Comparison of ENCODE assay signal across 9 mouse cellular contexts in genomic region chr11:96872441-96873379, GRCm38 (mm10). TPM values are rescaled to one million over a fixed set of nuclear protein-coding genes. Genes with fewer than 3 reads are reported as not detected.
DNase-seq lines count a peak whose midpoint lies in the region; ATAC-seq and TF ChIP-seq lines count a peak whose summit lies in the region.
"Had no signal": no experiment of that assay in that cellular context is flagged by ENCODE, and none has a peak within 500 bp of the region (broad histone marks: within the 10 kb centered on the region; RNA-seq: fewer than 3 reads in every experiment).

No protein-coding gene starts in this region.

- H3K4me1 ChIP-seq in lung, embryonic 16.5 days (replicated peaks; ENCODE audit: control insufficient read depth, insufficient read depth, low read length), result peaks cover 19% of the 10 kb centered on the region
- H3K4me1 ChIP-seq in limb, embryonic 14.5 days (ENCODE audit: control insufficient read depth, insufficient read depth, low read length), result peaks cover 24% of the 10 kb centered on the region

- ATAC-seq in lung, embryonic 16.5 days (ENCODE audit: low read depth), result no peak
- ATAC-seq in limb, embryonic 14.5 days (ENCODE audit: low FRiP score, low read depth), result peak; percentile 18

- H3K9ac ChIP-seq in lung, embryonic 16.5 days (ENCODE audit: low read length), result peak overlapping the region; percentile 44
- peak overlapping the region; percentile 9; the same call in 1 of the 2 replicates for H3K9ac ChIP-seq in limb, embryonic 14.5 days (ENCODE audit: low read depth, low read length, severe bottlenecking)
- H3K9ac ChIP-seq: liver, embryonic 15.5 days had no signal

- WGBS in lung, embryonic 16.5 days, result 13% methylated on average over 24 of the region's 24 CpGs
- 8% methylated on average over 23 of the region's 24 CpGs for WGBS in limb, embryonic 14.5 days

- peak; percentile 45 to 46 for DNase-seq in cerebellum, postnatal 10 days
- DNase-seq in cerebellum, adult 9-11 months, result no peak
- DNase-seq in lung, adult 18-20 months, result no peak
- peak; percentile 34 for DNase-seq in limb, embryonic 14.5 days (ENCODE audit: low spot score)
- peak; percentile 32 for DNase-seq in right cerebral cortex, postnatal 14 days
- DNase-seq in urinary bladder, adult 18-20 months (ENCODE audit: low spot score in 2 of 2), result no peak
- DNase-seq in ovary, postnatal 36 days (ENCODE audit: low spot score), result no peak

- H3K27me3 ChIP-seq in lung, embryonic 16.5 days (ENCODE audit: control insufficient read depth, insufficient read depth, low read depth, low read length), result peaks cover 8% of the 10 kb centered on the region
- peaks cover 5% of the 10 kb centered on the region; the same call in 1 of the 2 replicates for H3K27me3 ChIP-seq in limb, embryonic 14.5 days (ENCODE audit: control insufficient read depth, insufficient read depth, low read length)

- H3K27ac ChIP-seq in lung, embryonic 16.5 days (ENCODE audit: low read length), result no peak overlapping the region
- H3K27ac ChIP-seq in limb, embryonic 14.5 days (replicated peaks; ENCODE audit: low read depth, low read length), result peak overlapping the region; percentile 28
- H3K27ac ChIP-seq: liver, embryonic 15.5 days had no signal

- H3K4me2 ChIP-seq in lung, embryonic 16.5 days (ENCODE audit: low read depth, low read length), result peak overlapping the region; percentile 18; the same call in 1 of the 2 replicates
- peak overlapping the region; percentile 17 for H3K4me2 ChIP-seq in limb, embryonic 14.5 days (replicated peaks; ENCODE audit: low read depth, low read length, severe bottlenecking)
- H3K4me2 ChIP-seq: liver, embryonic 15.5 days had no signal

- no peak overlapping the region for H3K4me3 ChIP-seq in lung, embryonic 16.5 days (ENCODE audit: low read length)
- H3K4me3 ChIP-seq in limb, embryonic 14.5 days (replicated peaks; ENCODE audit: low read length), result no peak overlapping the region
- H3K4me3 ChIP-seq: liver, embryonic 15.5 days had no signal

- no peak for TF ChIP-seq POLR2A in limb, embryonic 14.5 days (IDR thresholded peaks at IDR 0.05; ENCODE audit: borderline replicate concordance, extremely low read depth, insufficient read depth, insufficient read length)

- no peaks in the 10 kb centered on the region for H3K36me3 ChIP-seq in lung, embryonic 16.5 days (ENCODE audit: control insufficient read depth, insufficient read depth, low read length)
- no peaks in the 10 kb centered on the region for H3K36me3 ChIP-seq in limb, embryonic 14.5 days (ENCODE audit: control insufficient read depth, insufficient read depth, low read length)
- H3K36me3 ChIP-seq: liver, embryonic 15.5 days had no signal

- no peaks in the 10 kb centered on the region for H3K9me3 ChIP-seq in lung, embryonic 16.5 days (ENCODE audit: control insufficient read depth, low read length)
- no peaks in the 10 kb centered on the region for H3K9me3 ChIP-seq in limb, embryonic 14.5 days (ENCODE audit: control insufficient read depth, low read length)
- H3K9me3 ChIP-seq: liver, embryonic 15.5 days had no signal

RNA-seq across cellular contexts. Expression of gene Copz2, which starts 23.0 kb away (rescaled TPM):
- 131 and 135 TPM in 2 replicates for polyA plus RNA-seq in lung, embryonic 16.5 days (2015; fragmentation: Nextera tagmentation; extraction: Ambion mirVana)
- 117 and 141 TPM in 2 replicates for polyA plus RNA-seq in limb, embryonic 14.5 days (2012; rRNA removed)
- 201 and 210 TPM in 2 replicates for polyA plus RNA-seq in limb, embryonic 14.5 days (2014; fragmentation: Nextera tagmentation; extraction: Ambion mirVana)

RNA-seq across cellular contexts. Expression of gene Nfe2l1, which starts 42.9 kb away (rescaled TPM):
- 68.2 and 68.8 TPM in 2 replicates for polyA plus RNA-seq in lung, embryonic 16.5 days (2015; fragmentation: Nextera tagmentation; extraction: Ambion mirVana)
- 94.5 and 125 TPM in 2 replicates for polyA plus RNA-seq in limb, embryonic 14.5 days (2012; rRNA removed)
- 42.0 and 49.6 TPM in 2 replicates for polyA plus RNA-seq in limb, embryonic 14.5 days (2014; fragmentation: Nextera tagmentation; extraction: Ambion mirVana)

RNA-seq across cellular contexts. Expression of gene Cdk5rap3, which starts 43.6 kb away (rescaled TPM):
- 67.5 and 70.6 TPM in 2 replicates for polyA plus RNA-seq in lung, embryonic 16.5 days (2015; fragmentation: Nextera tagmentation; extraction: Ambion mirVana)
- 71.4 and 74.5 TPM in 2 replicates for polyA plus RNA-seq in limb, embryonic 14.5 days (2012; rRNA removed)
- 79.6 and 83.6 TPM in 2 replicates for polyA plus RNA-seq in limb, embryonic 14.5 days (2014; fragmentation: Nextera tagmentation; extraction: Ambion mirVana)

RNA-seq across cellular contexts. Expression of gene Prr15l, which starts 55.2 kb away (rescaled TPM):
- polyA plus RNA-seq in lung, embryonic 16.5 days (2015; fragmentation: Nextera tagmentation; extraction: Ambion mirVana), result 50.5 and 60.2 TPM in 2 replicates
- 0.47 and 1.2 TPM in 2 replicates for polyA plus RNA-seq in limb, embryonic 14.5 days (2012; rRNA removed)
- 3.3 and 3.7 TPM in 2 replicates for polyA plus RNA-seq in limb, embryonic 14.5 days (2014; fragmentation: Nextera tagmentation; extraction: Ambion mirVana)

Comparison
In these comparisons a context has a peak if more than half of its experiments do, and no peak if none do; other contexts are left out.
1. DNase-seq: peak in cerebellum, postnatal 10 days (2 of 2), limb, embryonic 14.5 days (single experiment) and right cerebral cortex, postnatal 14 days (single experiment); none in cerebellum, adult 9-11 months (single experiment), lung, adult 18-20 months (0 of 2), urinary bladder, adult 18-20 months (0 of 2) and ovary, postnatal 36 days (single experiment).